Mouse (Mus musculus) embryonic stem cell, embryonic (primary cell): ENCODE measurements around the gene Tspan33.
"Not testable (repeated sequence)": the region's sequence is repeated elsewhere in the genome, so short reads cannot be mapped to it uniquely, and the experiment has no call there.

Source experiments
- CTCF ChIA-PET, 4 experiments: fragments of 300-600 bp in 2 of 4; fragments of 350-600 bp in 2 of 4; sonication (Branson Sonifier 250); formaldehyde crosslinking; loops; one replicate each; lab custom pipeline; 2022; ENCODE audit warnings: inconsistent platforms in 2 of 4; lab: Charles Lee
- POLR2A ChIA-PET, 4 experiments: fragments of 300-600 bp in 2 of 4; fragments of 350-600 bp in 2 of 4; sonication (Branson Sonifier 250); formaldehyde crosslinking; loops; one replicate each; lab custom pipeline; 2022; ENCODE audit warnings: antibody characterized with exemption in 4 of 4, inconsistent platforms in 1 of 4; lab: Charles Lee

Gene Tspan33

GRCm38 (mm10) chr6:29693953-29694352 lies at the start of gene Tspan33:
Gene Tspan33 (plus strand): TSS chr6:29694222.
- CTCF ChIA-PET, result interaction anchor here in 3 of 4 experiments (0.5 to 1.9 kb wide), 3 partner anchors 18 to 166 kb away, joined by 3 to 8 read pairs (median 3); no protein-coding TSS in a partner anchor
- POLR2A ChIA-PET, result interaction anchor here in 3 of 4 experiments (0.7 to 2.4 kb wide), 15 partner anchors 8 to 489 kb away, joined by 3 to 13 read pairs (median 3); partner anchors contain the start of genes Smo (in 3 of the 3), Calu (in 2 of the 3), Strip2 (in 1 of the 3) and Tnpo3 (in 1 of the 3)

GRCm38 (mm10) chr6:29649494-29650169 lies 44.4 kb upstream of the Tspan33 start:
- CTCF ChIA-PET, result interaction anchor here (0.5 to 1.5 kb wide), 12 partner anchors 10 to 409 kb away, joined by 3 to 5 read pairs (median 3); no protein-coding TSS in a partner anchor
- POLR2A ChIA-PET, result interaction anchor here in 3 of 4 experiments (0.5 to 3.3 kb wide), 8 partner anchors 10 to 302 kb away, joined by 3 to 12 read pairs (median 4); partner anchors contain the start of genes Calu (in 1 of the 3) and Tnpo3 (in 1 of the 3)

- ChIA-PET CTCF (interaction anchor here in 2 of 4 experiments (1.0 to 1.5 kb wide), 5 partner anchors 10 to 127 kb away, joined by 3 to 5 read pairs (median 5); no protein-coding TSS in a partner anchor), POLR2A (interaction anchor here in 1 of 4 experiments (1.5 to 3.3 kb wide), 3 partner anchors 18 to 40 kb away, joined by 4 to 12 read pairs (median 4); partner anchors contain the start of gene Tnpo3)
Measured at GRCm38 (mm10) chr6:29650170-29650549, 43.9 kb upstream of the Tspan33 start.

- CTCF ChIA-PET, result no interaction called here
- POLR2A ChIA-PET, result no interaction called here
Measured at GRCm38 (mm10) chr6:29653271-29653670, 40.8 kb upstream of the Tspan33 start.

GRCm38 (mm10) chr6:29658626-29659475 lies 35.2 kb upstream of the Tspan33 start:
- ChIA-PET CTCF (interaction anchor here in 2 of 4 experiments (0.5 to 0.6 kb wide), 3 partner anchors 53 to 435 kb away, joined by 3 read pairs; no protein-coding TSS in a partner anchor), POLR2A (interaction anchor here in 1 of 4 experiments (0.6 to 1.9 kb wide), 7 partner anchors 10 to 416 kb away, joined by 3 to 9 read pairs (median 3); partner anchors contain the start of gene Tnpo3)

- ChIA-PET CTCF (no interaction called here), POLR2A (interaction anchor here in 1 of 4 experiments (0.5 to 1.8 kb wide), 7 partner anchors 9 to 173 kb away, joined by 3 to 5 read pairs (median 4); no protein-coding TSS in a partner anchor)
Measured at GRCm38 (mm10) chr6:29659964-29660363, 34.1 kb upstream of the Tspan33 start.

GRCm38 (mm10) chr6:29660662-29661307 lies 33.2 kb upstream of the Tspan33 start:
- POLR2A ChIA-PET, result interaction anchor here in 3 of 4 experiments (0.5 to 1.8 kb wide), 12 partner anchors 9 to 1556 kb away, joined by 3 to 10 read pairs (median 4); partner anchors contain the start of genes Ahcyl2 (in 1 of the 3) and Smo (in 1 of the 3)
- CTCF ChIA-PET, result interaction anchor here in 1 of 4 experiments (0.6 kb wide), 1 partner anchor 295 kb away, joined by 3 read pairs; no protein-coding TSS in a partner anchor

- CTCF ChIA-PET, result interaction anchor here in 1 of 4 experiments (0.6 kb wide), 1 partner anchor 475 kb away, joined by 3 read pairs; no protein-coding TSS in a partner anchor
- POLR2A ChIA-PET, result interaction anchor here in 2 of 4 experiments (0.8 to 4.0 kb wide), 9 partner anchors 10 to 160 kb away, joined by 3 to 21 read pairs (median 9); partner anchors contain the start of genes Tnpo3 (in 1 of the 2) and Tspan33 (in 1 of the 2)
Measured at GRCm38 (mm10) chr6:29667266-29667665, 26.8 kb upstream of the Tspan33 start.

GRCm38 (mm10) chr6:29671741-29672140 lies 22.3 kb upstream of the Tspan33 start:
- POLR2A ChIA-PET, result interaction anchor here in 3 of 4 experiments (0.7 to 1.6 kb wide), 6 partner anchors 10 to 363 kb away, joined by 3 to 5 read pairs (median 4); partner anchors contain the start of genes Smo (in 1 of the 3) and Tspan33 (in 1 of the 3)
- CTCF ChIA-PET, result interaction anchor here in 3 of 4 experiments (0.6 to 0.7 kb wide), 4 partner anchors 43 to 494 kb away, joined by 3 to 6 read pairs (median 4); no protein-coding TSS in a partner anchor

GRCm38 (mm10) chr6:29672563-29673411 lies 21.2 kb upstream of the Tspan33 start:
- ChIA-PET POLR2A (interaction anchor here in 3 of 4 experiments (0.5 to 1.6 kb wide), 12 partner anchors 9 to 731 kb away, joined by 3 to 5 read pairs (median 4); partner anchors contain the start of gene Smo (in 1 of the 3)), CTCF (interaction anchor here in 1 of 4 experiments (0.6 kb wide), 1 partner anchor 374 kb away, joined by 4 read pairs; no protein-coding TSS in a partner anchor)

GRCm38 (mm10) chr6:29673739-29674138 lies 20.3 kb upstream of the Tspan33 start:
- POLR2A ChIA-PET, result interaction anchor here in 2 of 4 experiments (0.6 to 1.5 kb wide), 4 partner anchors 13 to 150 kb away, joined by 3 to 5 read pairs (median 4); no protein-coding TSS in a partner anchor
- CTCF ChIA-PET, result no interaction called here

- POLR2A ChIA-PET, result interaction anchor here in 1 of 4 experiments (0.5 kb wide), 1 partner anchor 329 kb away, joined by 4 read pairs; no protein-coding TSS in a partner anchor
- CTCF ChIA-PET, result not testable (repeated sequence)
Measured at GRCm38 (mm10) chr6:29679947-29680550, 14.0 kb upstream of the Tspan33 start.

GRCm38 (mm10) chr6:29681853-29682252 lies 12.2 kb upstream of the Tspan33 start:
- CTCF ChIA-PET, result interaction anchor here in 1 of 4 experiments (0.6 kb wide), 1 partner anchor 446 kb away, joined by 3 read pairs; no protein-coding TSS in a partner anchor
- POLR2A ChIA-PET, result interaction anchor here in 1 of 4 experiments (1.0 kb wide), 1 partner anchor 10 kb away, joined by 3 read pairs; no protein-coding TSS in a partner anchor

- ChIA-PET CTCF (interaction anchor here in 1 of 4 experiments (0.8 kb wide), 1 partner anchor 27 kb away, joined by 3 read pairs; no protein-coding TSS in a partner anchor), POLR2A (no interaction called here)
Measured at GRCm38 (mm10) chr6:29684686-29685085, 9.3 kb upstream of the Tspan33 start.

GRCm38 (mm10) chr6:29685952-29686351 lies 8.1 kb upstream of the Tspan33 start:
- CTCF ChIA-PET, result no interaction called here

More at GRCm38 (mm10) chr6:29685952-29686351, 8.1 kb upstream of the Tspan33 start:
- POLR2A ChIA-PET, result interaction anchor here in 1 of 4 experiments (0.6 to 1.2 kb wide), 3 partner anchors 9 to 470 kb away, joined by 3 to 4 read pairs (median 3); partner anchors contain the start of genes Impdh1 and Tspan33
